Mouse (Mus musculus) thymus, postnatal 25 days (tissue): ENCODE measurements at regions not wholly inside any gene's neighbourhood (a gene's known extent, or its start where the extent isn't known, plus 50 kb on each side); places are given as distances from the start of the nearest gene placed in this dataset.

Source experiments
- DNase-seq: peaks from one replicate; pipeline ENCODE4 v3.0.0; 2022

GRCm38 (mm10) chr9:120731952-120732622, 160.8 kb downstream of the Rpl14 start:
- no peak for DNase-seq

- no peak for DNase-seq
Observed at GRCm38 (mm10) chr9:120732650-120733293, 161.5 kb downstream of the Rpl14 start.

GRCm38 (mm10) chr9:120733681-120734465, 162.6 kb downstream of the Rpl14 start:
- no peak for DNase-seq

GRCm38 (mm10) chr9:120735217-120735616, 164.0 kb downstream of the Rpl14 start:
- no peak for DNase-seq

GRCm38 (mm10) chr9:120737956-120738355, 166.7 kb downstream of the Rpl14 start:
- no peak for DNase-seq

GRCm38 (mm10) chr9:120739199-120739952, 168.1 kb downstream of the Rpl14 start:
- DNase-seq: no peak

GRCm38 (mm10) chr9:120739953-120740524, 168.8 kb downstream of the Rpl14 start:
- DNase-seq: no peak

- no peak for DNase-seq
Observed at GRCm38 (mm10) chr9:120741521-120741920, 170.3 kb downstream of the Rpl14 start.

- DNase-seq: no peak
Observed at GRCm38 (mm10) chr9:120743455-120743854, 172.2 kb downstream of the Rpl14 start.

- no peak for DNase-seq
Observed at GRCm38 (mm10) chr9:120745674-120746073, 174.4 kb downstream of the Rpl14 start.

GRCm38 (mm10) chr9:120750820-120751219, 178.2 kb upstream of the Ctnnb1 start:
- no peak for DNase-seq

GRCm38 (mm10) chr9:120751686-120752484, 177.1 kb upstream of the Ctnnb1 start:
- DNase-seq: no peak

- no peak for DNase-seq
Observed at GRCm38 (mm10) chr9:120754151-120754550, 174.9 kb upstream of the Ctnnb1 start.

- DNase-seq: no peak
Observed at GRCm38 (mm10) chr9:120755486-120755885, 173.5 kb upstream of the Ctnnb1 start.

- DNase-seq: no peak
Observed at GRCm38 (mm10) chr9:120758003-120758402, 171.0 kb upstream of the Ctnnb1 start.

GRCm38 (mm10) chr9:120758632-120759031, 170.4 kb upstream of the Ctnnb1 start:
- DNase-seq: no peak

- no peak for DNase-seq
Observed at GRCm38 (mm10) chr9:120759771-120760170, 169.2 kb upstream of the Ctnnb1 start.

- no peak for DNase-seq
Observed at GRCm38 (mm10) chr9:120763802-120764201, 165.2 kb upstream of the Ctnnb1 start.

GRCm38 (mm10) chr9:120764663-120765062, 164.4 kb upstream of the Ctnnb1 start:
- no peak for DNase-seq

GRCm38 (mm10) chr9:120765292-120765691, 163.7 kb upstream of the Ctnnb1 start:
- DNase-seq: no peak

GRCm38 (mm10) chr9:120766881-120767280, 162.1 kb upstream of the Ctnnb1 start:
- DNase-seq: no peak

- DNase-seq: no peak
Observed at GRCm38 (mm10) chr9:120767396-120767795, 161.6 kb upstream of the Ctnnb1 start.
